Mouse (Mus musculus) cortical plate, adult 2 months (tissue): ENCODE measurements around the gene Dlg2. TPM values are rescaled to one million over a fixed set of nuclear protein-coding genes. Genes with fewer than 3 reads are reported as not detected.

Source experiments
- H3K27ac ChIP-seq: fragments of 200-500 bp; 2 replicates; pipeline ENCODE4 v1.5.1; 2012; ENCODE audit warnings: low read length, control low read depth, inconsistent platforms; ENCODE audit not compliant: insufficient read depth
- H3K4me1 ChIP-seq: fragments of 200-500 bp; 2 replicates; pipeline ENCODE4 v1.6.1; 2011; ENCODE audit warnings: low read length; ENCODE audit not compliant: control insufficient read depth, insufficient read depth
- H3K4me3 ChIP-seq: fragments of 200-500 bp; 2 replicates; pipeline ENCODE4 v1.5.1; 2011; ENCODE audit warnings: mild to moderate bottlenecking, low read length, control low read depth; ENCODE audit not compliant: insufficient read depth
- CTCF ChIP-seq: fragments of 200-500 bp; IDR thresholded peaks from 2 replicates; pipeline ENCODE4 v1.5.1; 2011; ENCODE audit warnings: mild to moderate bottlenecking, control low read depth, low read length; ENCODE audit not compliant: insufficient read depth; ENCODE audit errors: extremely low read depth
- POLR2A ChIP-seq: fragments of 200-500 bp; IDR thresholded peaks from 2 replicates; pipeline ENCODE4 v1.6.1; 2011; ENCODE audit warnings: mild to moderate bottlenecking, low read length, control low read depth; ENCODE audit not compliant: insufficient read depth; ENCODE audit errors: extremely low read depth
- polyA plus RNA-seq: library from polyadenylated mRNA; depleted of rRNA; stranded (reverse); fragments of >200 nt; gene quantifications from 2 replicates; pipeline ENCODE4 v1.2.3, GENCODE M21; 2012

Gene Dlg2
- polyA plus RNA-seq, 1 experiment: 139 TPM

GRCm38 (mm10) chr7:90940726-90941125 is 464.3 kb downstream of the Dlg2 start:
- Histone ChIP-seq H3K4me3 (no peak overlapping the region), H3K27ac (peak overlapping the region; percentile 77), H3K4me1 (no peaks in the 10 kb centered on the region; the same call in 1 of the 2 replicates)
- TF ChIP-seq CTCF: no peak
- no peak for TF ChIP-seq POLR2A

- no peak overlapping the region for H3K27ac ChIP-seq
- TF ChIP-seq CTCF (no peak), POLR2A (no peak)
Observed at GRCm38 (mm10) chr7:90947073-90947472, 470.6 kb downstream of the Dlg2 start.

GRCm38 (mm10) chr7:90949212-90949611 is 472.7 kb downstream of the Dlg2 start:
- Histone ChIP-seq H3K27ac (no peak overlapping the region), H3K4me3 (no peak overlapping the region), H3K4me1 (no peaks in the 10 kb centered on the region)
- no peak for TF ChIP-seq CTCF

More at GRCm38 (mm10) chr7:90947073-90947472, 470.6 kb downstream of the Dlg2 start:
- Histone ChIP-seq H3K4me3 (no peak overlapping the region), H3K4me1 (no peaks in the 10 kb centered on the region)

- Histone ChIP-seq H3K4me1 (no peaks in the 10 kb centered on the region), H3K4me3 (no peak overlapping the region), H3K27ac (no peak overlapping the region)
- TF ChIP-seq POLR2A (no peak), CTCF (no peak)
Observed at GRCm38 (mm10) chr7:90977241-90977640, 500.8 kb downstream of the Dlg2 start.

GRCm38 (mm10) chr7:90982069-90982468 is 505.6 kb downstream of the Dlg2 start:
- no peak for TF ChIP-seq CTCF
- no peak for TF ChIP-seq POLR2A

GRCm38 (mm10) chr7:91010655-91011054 is 534.2 kb downstream of the Dlg2 start:
- Histone ChIP-seq H3K27ac (no peak overlapping the region), H3K4me3 (no peak overlapping the region), H3K4me1 (no peaks in the 10 kb centered on the region)
- TF ChIP-seq CTCF (no peak), POLR2A (no peak)

More at GRCm38 (mm10) chr7:90982069-90982468, 505.6 kb downstream of the Dlg2 start:
- no peaks in the 10 kb centered on the region for H3K4me1 ChIP-seq
- H3K4me3 ChIP-seq: no peak overlapping the region
- H3K27ac ChIP-seq: no peak overlapping the region

GRCm38 (mm10) chr7:91044998-91045741 is 568.7 kb downstream of the Dlg2 start:
- Histone ChIP-seq H3K4me1 (no peaks in the 10 kb centered on the region; the same call in 1 of the 2 replicates), H3K27ac (no peak overlapping the region), H3K4me3 (no peak overlapping the region)
- no peak for TF ChIP-seq CTCF
- no peak for TF ChIP-seq POLR2A

GRCm38 (mm10) chr7:91045742-91046098 is 569.2 kb downstream of the Dlg2 start:
- Histone ChIP-seq H3K4me3 (no peak overlapping the region), H3K4me1 (no peaks in the 10 kb centered on the region; the same call in 1 of the 2 replicates), H3K27ac (no peak overlapping the region)
- no peak for TF ChIP-seq CTCF
- no peak for TF ChIP-seq POLR2A

GRCm38 (mm10) chr7:91063297-91064040 is 587.0 kb downstream of the Dlg2 start:
- Histone ChIP-seq H3K4me3 (no peak overlapping the region), H3K4me1 (peaks cover 3% of the 10 kb centered on the region; the same call in 1 of the 2 replicates), H3K27ac (no peak overlapping the region)
- TF ChIP-seq CTCF: no peak
- TF ChIP-seq POLR2A: no peak
